Mouse (Mus musculus): Measurements from ENCODE around the gene 2310033P09Rik. TPM values are rescaled to one million over a fixed set of nuclear protein-coding genes. Genes with fewer than 3 reads are reported as not detected.

The 2310033P09Rik gene
- polyA plus RNA-seq, 3 experiments from 2014 or later: 19.6 to 22.1 (median 19.8) TPM

DNA sequence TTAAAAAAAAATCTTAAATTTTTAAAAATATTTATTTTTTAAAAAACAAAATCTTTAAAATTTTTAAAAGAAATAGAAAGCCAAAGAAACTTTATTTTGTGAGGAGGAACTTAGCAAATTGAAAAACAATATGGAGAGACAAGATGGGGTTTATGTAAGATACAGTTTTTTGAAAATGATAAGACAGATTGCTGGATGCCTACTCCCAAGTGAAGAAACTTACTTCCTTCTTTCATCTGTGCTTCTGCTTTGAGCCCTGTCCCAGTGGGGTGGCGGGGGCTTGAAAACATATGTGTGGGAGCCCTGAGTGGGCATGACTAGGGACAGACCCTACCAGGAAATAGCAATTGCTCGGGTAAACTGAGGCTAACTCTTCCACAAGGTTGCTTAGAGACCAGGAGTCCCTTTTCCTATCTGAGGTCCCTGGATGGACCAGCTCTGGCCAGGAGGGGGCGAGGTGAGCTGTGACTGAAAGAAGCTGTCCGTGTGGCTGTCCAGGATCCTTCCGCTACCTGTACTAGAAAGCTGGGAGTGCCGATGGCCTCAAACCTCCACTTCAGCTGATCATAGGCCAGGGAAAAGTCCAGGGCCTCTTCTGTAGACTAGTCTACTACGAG lies 22.1 kb downstream of the 2310033P09Rik start:
- ATAC-seq: no peak

DNA sequence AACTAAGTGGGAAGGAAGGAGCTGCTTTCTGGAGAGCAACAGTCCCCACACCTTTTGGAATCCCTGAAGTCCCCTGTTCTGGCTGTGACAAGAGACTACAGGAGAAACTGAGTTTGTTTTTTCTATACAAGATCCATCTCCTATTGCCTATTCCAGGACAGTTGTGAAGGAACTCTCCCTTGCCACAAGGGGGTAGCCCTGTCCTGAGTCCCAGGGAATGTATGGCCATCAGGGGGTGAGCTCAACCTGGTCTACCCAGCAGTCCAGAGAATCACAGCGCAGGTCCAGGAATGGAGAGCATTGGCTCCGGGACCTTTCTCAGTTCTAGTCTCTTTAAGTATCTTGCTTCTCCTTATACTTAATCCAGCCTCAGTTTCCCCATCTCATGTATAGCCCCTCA lies 24.7 kb downstream of the 2310033P09Rik start:
- no peak for ATAC-seq

DNA sequence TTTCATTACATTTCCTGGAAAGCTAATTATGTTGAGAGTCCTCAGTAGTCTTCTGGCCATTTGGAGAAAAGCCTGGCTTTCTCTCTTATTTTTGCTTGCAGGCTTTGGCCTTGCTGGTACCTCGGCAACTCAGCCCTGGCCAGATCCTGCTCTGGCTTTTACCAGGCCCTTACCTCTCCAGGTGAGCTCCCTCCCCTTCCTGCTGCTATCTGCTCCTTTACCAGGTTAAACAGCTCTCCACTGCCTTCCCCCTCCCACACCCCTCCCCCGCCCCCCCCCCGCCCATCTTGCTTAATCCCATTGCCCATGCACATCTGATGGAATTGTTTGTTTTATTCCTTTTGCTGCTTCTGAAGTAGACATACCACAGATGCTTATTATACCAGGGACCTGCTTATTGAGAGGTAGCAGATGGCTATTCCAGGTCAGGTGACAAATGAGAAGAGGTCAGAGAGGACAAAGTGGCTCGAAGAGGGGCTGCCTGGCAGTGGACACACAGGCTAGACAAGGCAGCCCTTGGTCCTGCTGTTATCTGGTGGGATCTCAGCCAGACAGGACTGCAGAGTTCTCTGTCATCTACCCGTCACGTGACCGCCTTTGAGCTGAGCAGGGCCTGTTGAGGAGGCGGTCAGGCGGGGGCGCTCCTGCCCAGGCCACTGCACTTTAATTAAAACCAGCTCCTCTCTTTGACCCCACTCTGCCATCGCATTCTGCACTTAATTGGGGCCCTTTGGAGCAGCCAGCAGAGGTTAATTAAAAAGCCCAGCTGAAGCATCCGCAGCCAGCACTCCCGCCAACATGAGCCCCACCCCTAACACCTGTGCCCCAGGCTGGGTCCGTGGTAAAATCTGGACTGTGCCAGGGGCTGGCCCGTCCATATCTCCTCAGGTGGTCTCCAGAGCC lies 30.7 kb downstream of the 2310033P09Rik start:
- no peak for ATAC-seq

DNA sequence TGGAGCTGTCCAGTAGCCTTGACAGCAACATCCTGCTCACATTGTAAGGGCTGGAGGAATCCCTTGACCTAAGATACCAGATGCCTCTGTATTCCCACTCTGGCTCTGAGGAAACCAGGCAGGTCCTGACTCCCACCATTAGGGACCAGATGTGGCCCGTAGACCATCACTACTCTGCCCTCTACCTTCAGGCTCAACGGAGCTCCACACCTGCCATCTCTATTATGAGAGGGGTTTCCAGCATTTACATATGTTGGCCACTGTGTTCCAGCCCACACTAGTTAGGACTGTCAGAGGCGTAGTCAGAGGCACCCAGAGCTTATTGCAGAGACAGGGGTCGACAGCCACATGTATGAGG lies 31.3 kb downstream of the 2310033P09Rik start:
- no peak for ATAC-seq

DNA sequence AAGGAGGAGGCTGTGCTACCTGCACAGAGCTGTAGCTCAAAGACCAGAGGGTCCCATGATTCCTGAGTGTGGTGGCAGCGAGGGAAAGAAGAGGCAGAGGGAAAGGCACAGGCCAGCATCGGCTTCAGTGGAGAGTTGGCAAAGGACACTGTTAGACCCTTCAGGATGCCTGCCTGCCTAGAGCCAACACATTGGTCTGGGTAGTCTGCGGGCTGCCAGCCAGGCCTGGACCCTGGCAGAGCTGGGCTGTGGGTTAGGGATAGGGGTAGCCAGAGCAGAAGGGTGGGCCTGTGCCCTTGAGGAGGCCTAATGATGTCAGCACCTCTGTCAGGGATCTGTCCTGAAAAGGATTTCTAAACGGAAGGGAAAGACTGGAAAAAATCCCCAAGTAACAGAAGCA lies 31.7 kb downstream of the 2310033P09Rik start:
- ATAC-seq: no peak

DNA sequence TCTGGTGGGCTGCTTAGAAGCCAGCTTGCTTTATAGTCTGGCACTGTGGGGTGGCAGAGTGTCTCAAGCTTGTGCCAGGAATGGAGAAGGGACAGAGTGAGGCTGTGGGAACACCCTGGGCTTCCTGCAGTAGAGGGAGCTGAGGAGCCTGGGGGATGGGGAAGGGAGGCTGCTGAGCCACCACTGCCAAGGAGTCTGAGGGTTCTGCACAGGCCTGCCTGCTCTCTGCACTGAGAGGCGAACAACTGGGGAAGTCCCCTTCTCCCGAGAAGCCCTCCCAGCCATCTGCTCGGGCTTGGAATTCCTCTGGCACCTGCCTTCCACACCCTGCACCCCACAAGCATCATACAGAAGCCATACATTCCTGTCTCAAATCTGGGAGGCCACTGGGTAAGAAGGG lies 33.7 kb downstream of the 2310033P09Rik start:
- no peak for ATAC-seq

DNA sequence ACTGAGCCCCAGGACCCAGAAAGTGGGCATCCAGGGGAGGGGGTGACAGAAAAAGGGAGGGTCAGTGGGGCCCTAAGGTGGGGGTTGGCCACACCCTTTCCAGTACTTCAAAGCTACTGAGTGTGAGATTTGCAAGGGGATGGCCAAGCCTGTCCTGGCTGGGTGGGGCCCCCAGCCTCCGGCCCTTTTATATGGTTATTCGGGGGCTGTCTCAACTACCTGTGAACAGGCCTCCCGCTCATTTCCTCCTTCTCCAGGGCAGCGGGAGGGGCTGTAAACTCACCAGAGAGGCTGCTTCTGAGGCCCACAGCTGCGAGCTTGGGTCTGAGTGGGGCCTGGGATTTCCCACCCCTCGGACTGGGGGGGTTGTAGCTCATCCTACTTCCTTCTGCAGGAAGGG lies 35.7 kb downstream of the 2310033P09Rik start:
- ATAC-seq: no peak

DNA sequence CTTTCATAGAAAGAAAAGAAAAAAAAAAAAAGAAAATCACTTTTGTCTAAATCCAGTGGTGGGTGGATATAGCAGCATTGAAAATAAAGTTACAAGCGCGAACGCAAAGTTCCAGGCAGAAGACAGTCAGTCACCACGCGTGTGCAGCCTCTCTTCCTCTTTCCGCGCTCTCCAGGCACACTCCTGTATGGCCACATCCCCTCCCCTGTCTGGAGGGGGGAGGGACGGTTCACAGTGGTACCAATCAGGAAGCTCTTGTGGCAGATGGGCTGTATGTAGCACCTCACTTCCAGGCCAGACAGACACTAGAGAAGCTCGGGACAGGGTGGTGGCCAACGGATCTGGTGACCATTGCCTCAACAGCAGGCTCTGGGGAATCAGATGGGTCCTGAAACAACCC lies 40.0 kb downstream of the 2310033P09Rik start:
- ATAC-seq: no peak

DNA sequence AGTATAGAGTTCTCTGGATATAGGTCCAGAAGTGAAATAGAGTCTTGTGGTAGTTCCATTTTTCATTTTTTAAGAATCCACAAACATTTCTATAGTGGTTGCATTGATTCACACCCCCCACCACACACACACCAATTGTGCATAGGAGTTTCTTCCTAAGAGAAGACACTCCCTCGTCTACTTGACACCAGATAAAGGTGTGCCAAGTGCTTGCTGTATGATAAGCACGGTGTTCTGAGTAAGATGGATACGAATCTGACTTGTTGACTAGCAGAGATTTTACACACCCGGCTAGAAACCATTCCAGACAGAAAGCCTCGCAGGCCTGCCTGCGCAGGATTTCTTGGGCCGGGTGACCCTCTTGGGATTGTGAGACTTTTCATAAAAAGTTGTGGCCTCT lies 51.5 kb downstream of the 2310033P09Rik start:
- ATAC-seq: no peak

Other genes with a start within 250 kb of the 2310033P09Rik start
- 10 to 100 TPM; 18.8 to 24.0 (median 20.3) TPM for gene Trim11, start 230.2 kb upstream of the 2310033P09Rik start, polyA plus RNA-seq (2017; shearing (Covaris generic))
- not detected for gene Obscn, start 71.9 kb upstream of the 2310033P09Rik start, polyA plus RNA-seq (2017; shearing (Covaris generic))
- 1 to 10 TPM; 1.3 to 1.5 (median 1.4) TPM for gene Iba57, start 44.6 kb upstream of the 2310033P09Rik start, polyA plus RNA-seq (2017; shearing (Covaris generic))
- not detected for gene Gjc2, start 25.1 kb upstream of the 2310033P09Rik start, polyA plus RNA-seq (2017; shearing (Covaris generic))
- 10 to 100 TPM; 58.6 to 65.6 (median 60.5) TPM for gene Guk1, start 16.1 kb upstream of the 2310033P09Rik start, polyA plus RNA-seq (2017; shearing (Covaris generic))
- 10 to 100 TPM; 43.4 to 49.1 (median 46.7) TPM for gene Mrpl55, start 5.8 kb upstream of the 2310033P09Rik start, polyA plus RNA-seq (2017; shearing (Covaris generic))
- gene Arf1, start 19.9 kb downstream of the 2310033P09Rik start, polyA plus RNA-seq (2017; shearing (Covaris generic)): 100 to 1,000 TPM; 339 to 371 (median 345) TPM
- under 1 TPM in 1 of 3 experiments, not detected in 2; 0.24 TPM for gene Wnt3a, start 82.4 kb downstream of the 2310033P09Rik start, polyA plus RNA-seq (2017; shearing (Covaris generic))
- gene Wnt9a, start 98.6 kb downstream of the 2310033P09Rik start, polyA plus RNA-seq (2017; shearing (Covaris generic)): not detected
- gene Prss38, start 167.3 kb downstream of the 2310033P09Rik start, polyA plus RNA-seq (2017; shearing (Covaris generic)): under 1 TPM in 1 of 3 experiments, not detected in 2; 0.27 TPM
- gene Jmjd4, start 241.7 kb downstream of the 2310033P09Rik start, polyA plus RNA-seq (2017; shearing (Covaris generic)): 1 to 10 TPM; 3.6 to 5.8 (median 5.2) TPM
- 10 to 100 TPM; 42.0 to 62.2 (median 50.1) TPM for gene Snap47, start 242.9 kb downstream of the 2310033P09Rik start, polyA plus RNA-seq (2017; shearing (Covaris generic))